Mouse (Mus musculus): ENCODE results near the gene Meioc.
"Not testable (repeated sequence)": the region's sequence is repeated elsewhere in the genome, so short reads cannot be mapped to it uniquely, and the experiment has no call there.

The Meioc gene

DNA sequence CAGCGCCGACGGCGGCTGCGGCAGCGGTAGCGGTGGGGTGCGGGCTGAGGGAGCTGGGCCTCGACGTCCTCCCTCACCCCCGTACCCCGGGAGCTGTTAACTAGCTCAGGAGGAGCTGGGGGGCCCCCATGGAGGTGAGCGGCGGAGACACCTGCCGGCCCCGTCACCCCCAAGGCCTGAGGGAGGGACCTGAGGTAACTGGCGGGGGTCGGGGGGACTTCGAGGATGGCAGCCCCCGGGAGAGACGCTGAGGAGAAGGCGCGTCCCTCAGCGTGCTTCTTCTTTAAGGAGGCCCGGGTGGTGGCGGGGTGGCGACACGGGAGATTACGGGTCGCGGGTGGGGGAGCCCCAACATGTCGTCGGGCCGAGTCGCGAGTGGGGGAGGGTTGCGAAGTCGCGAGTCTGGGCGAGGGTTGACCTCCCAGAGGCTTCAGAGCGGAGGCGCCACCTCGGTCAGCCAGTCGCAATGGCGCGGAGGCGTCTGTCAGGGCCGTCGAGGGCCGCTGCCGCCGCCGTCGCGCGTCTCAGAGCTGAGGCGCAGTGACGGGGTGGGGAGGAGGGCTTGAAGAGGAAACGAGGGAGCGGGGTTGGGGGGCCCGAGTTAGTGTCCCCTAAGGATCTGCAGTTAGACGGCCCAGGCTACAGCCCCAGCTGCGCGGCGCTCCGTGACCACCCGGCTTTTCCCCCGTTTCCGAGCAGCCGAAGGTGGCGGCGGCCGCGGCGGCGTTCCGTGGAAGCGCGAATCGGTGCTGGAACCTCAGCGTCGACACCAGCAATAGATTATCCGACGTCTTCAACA, 2.3 kb downstream of the Meioc start:
- peak; percentile 81 for DNase-seq (ENCODE audit: low spot score)

GRCm38 (mm10) chr11:102690162-102690561, 26.6 kb downstream of the Meioc start:
- DNase-seq (ENCODE audit: low spot score) = peak; percentile 55

DNA sequence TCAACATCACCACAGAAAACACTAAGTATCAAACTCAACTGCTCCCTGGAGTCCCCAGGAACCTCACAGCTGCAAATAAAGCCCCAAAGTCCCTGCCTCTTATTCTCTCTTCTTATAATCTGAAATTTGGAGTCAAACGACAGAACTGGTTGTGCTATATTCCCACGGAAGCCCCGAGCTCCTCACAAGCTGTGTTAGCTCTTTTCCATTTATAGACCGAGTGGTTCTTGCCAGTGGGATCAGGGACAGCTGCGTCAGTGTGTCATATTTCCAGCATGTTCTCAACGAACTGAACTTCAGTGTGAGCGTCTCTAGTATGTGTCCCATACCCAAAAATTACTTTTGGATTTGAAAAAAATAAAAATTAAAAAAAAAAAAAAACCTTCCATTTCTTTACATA, 31.8 kb downstream of the Meioc start:
- no peak for DNase-seq (ENCODE audit: low spot score)

- DNase-seq (ENCODE audit: low spot score) = peak; percentile 83
Observed at GRCm38 (mm10) chr11:102697338-102698017, 34.0 kb downstream of the Meioc start, which contains the start of gene Ccdc43. TSS of gene Ccdc43 (minus strand) at chr11:102697782.

- DNase-seq (ENCODE audit: low spot score) = no peak
Observed at GRCm38 (mm10) chr11:102698018-102698476, 34.5 kb downstream of the Meioc start.

- not testable (repeated sequence) for DNase-seq (ENCODE audit: low spot score)
Observed at GRCm38 (mm10) chr11:102702206-102702605, 38.7 kb downstream of the Meioc start.

- no peak for DNase-seq (ENCODE audit: low spot score)
Observed at GRCm38 (mm10) chr11:102712411-102712810, 48.9 kb downstream of the Meioc start.

- DNase-seq (ENCODE audit: low spot score) = not testable (repeated sequence)
Observed at GRCm38 (mm10) chr11:102714578-102714977, 51.1 kb downstream of the Meioc start.

GRCm38 (mm10) chr11:102716135-102716534, 52.6 kb downstream of the Meioc start:
- DNase-seq (ENCODE audit: low spot score) = no peak

DNA sequence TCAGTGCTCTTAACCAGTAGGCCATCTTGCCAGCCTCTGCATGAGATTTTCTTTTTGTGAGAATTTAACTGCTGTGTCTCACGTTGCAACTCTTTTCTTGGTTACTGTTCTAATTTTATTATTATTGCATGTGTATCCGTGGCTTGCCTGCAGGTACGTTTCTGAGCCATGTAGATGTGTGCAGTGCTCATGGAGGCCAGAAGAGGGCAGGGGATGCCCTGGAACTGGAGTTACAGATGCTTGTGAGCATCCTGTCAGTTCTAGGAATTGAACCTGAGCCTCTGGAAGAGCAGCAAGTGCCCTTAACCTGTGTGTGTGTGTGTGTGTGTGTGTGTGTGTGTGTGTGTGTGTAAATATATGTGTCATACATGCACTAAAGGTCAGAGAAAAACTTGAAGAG, 62.1 kb downstream of the Meioc start:
- DNase-seq (ENCODE audit: low spot score) = no peak

- DNase-seq (ENCODE audit: low spot score) = no peak
Observed at GRCm38 (mm10) chr11:102728614-102729013, 65.1 kb downstream of the Meioc start.

- DNase-seq (ENCODE audit: low spot score) = no peak
Observed at GRCm38 (mm10) chr11:102729835-102730234, 66.3 kb downstream of the Meioc start.

DNA sequence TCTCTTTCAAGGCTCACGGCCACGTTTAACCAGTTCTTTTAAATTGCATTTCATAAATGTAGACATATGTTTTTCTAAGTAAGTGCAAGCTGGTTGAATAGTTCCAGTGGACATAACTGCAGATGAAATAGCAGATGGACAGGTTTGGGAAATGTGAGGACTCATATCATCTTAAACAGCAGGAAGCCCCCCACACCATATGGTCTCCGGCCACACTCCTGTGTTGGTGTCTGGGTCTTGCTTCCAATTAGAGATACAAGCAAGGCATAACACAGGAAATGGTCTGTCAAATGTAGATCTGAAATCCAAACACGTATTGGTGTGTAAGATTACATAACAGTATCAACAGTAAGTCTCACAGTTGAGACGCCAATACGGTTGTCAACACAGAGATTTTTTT, 67.8 kb downstream of the Meioc start:
- no peak for DNase-seq (ENCODE audit: low spot score)

Data from testis, postnatal 14 days (tissue).